Mouse (Mus musculus): ENCODE results near the gene Tmem106c. TPM values are rescaled to one million over a fixed set of nuclear protein-coding genes. Genes with fewer than 3 reads are reported as not detected.

Gene Tmem106c
- polyA plus RNA-seq, 1 experiment = 34.2 TPM

- Histone ChIP-seq H3K4me3 (replicated peaks; ENCODE audit: extremely low read depth, low read depth, low read length) (no peak overlapping the region), H3K4me1 (ENCODE audit: control insufficient read depth, insufficient read depth, low read length) (no peaks in the 10 kb centered on the region)
- 63% methylated on average over 13 of the region's 13 CpGs for WGBS
- TF ChIP-seq CTCF (IDR thresholded peaks at IDR 0.05; ENCODE audit: insufficient read depth, low read length) (no peak), POLR2A (IDR thresholded peaks at IDR 0.05; ENCODE audit: borderline replicate concordance, extremely low read depth, low read depth, low read length) (no peak)
- no peak for DNase-seq
These were observed 28.2 kb downstream of the Tmem106c start for GRCm38 (mm10) chr15:97992027-97992711.

GRCm38 (mm10) chr15:97992712-97993286 is 28.8 kb downstream of the Tmem106c start:
- TF ChIP-seq POLR2A (IDR thresholded peaks at IDR 0.05; ENCODE audit: borderline replicate concordance, extremely low read depth, low read depth, low read length) = no peak
- TF ChIP-seq CTCF (IDR thresholded peaks at IDR 0.05; ENCODE audit: insufficient read depth, low read length) = no peak
- Histone ChIP-seq H3K4me1 (ENCODE audit: control insufficient read depth, insufficient read depth, low read length) (no peaks in the 10 kb centered on the region), H3K4me3 (replicated peaks; ENCODE audit: extremely low read depth, low read depth, low read length) (no peak overlapping the region)
- WGBS = 12% methylated on average over 18 of the region's 18 CpGs
- DNase-seq = peak; percentile 51

- no peak overlapping the region for H3K4me3 ChIP-seq (replicated peaks; ENCODE audit: extremely low read depth, low read depth, low read length)
- no peaks in the 10 kb centered on the region for H3K4me1 ChIP-seq (ENCODE audit: control insufficient read depth, insufficient read depth, low read length)
- 59% methylated on average over 13 of the region's 13 CpGs for WGBS
- DNase-seq = no peak
- TF ChIP-seq POLR2A (IDR thresholded peaks at IDR 0.05; ENCODE audit: borderline replicate concordance, extremely low read depth, low read depth, low read length) (no peak), CTCF (IDR thresholded peaks at IDR 0.05; ENCODE audit: insufficient read depth, low read length) (no peak)
These were observed 32.8 kb downstream of the Tmem106c start for GRCm38 (mm10) chr15:97996716-97997256.

GRCm38 (mm10) chr15:97999546-97999945 is 35.5 kb downstream of the Tmem106c start:
- DNase-seq = no peak
- H3K4me3 ChIP-seq (replicated peaks; ENCODE audit: extremely low read depth, low read depth, low read length) = no peak overlapping the region
- 36% methylated on average over 13 of the region's 13 CpGs for WGBS
- H3K4me1 ChIP-seq (ENCODE audit: control insufficient read depth, insufficient read depth, low read length) = peaks cover 6% of the 10 kb centered on the region
- TF ChIP-seq POLR2A (IDR thresholded peaks at IDR 0.05; ENCODE audit: borderline replicate concordance, extremely low read depth, low read depth, low read length) (no peak), CTCF (IDR thresholded peaks at IDR 0.05; ENCODE audit: insufficient read depth, low read length) (no peak)

- no peak for TF ChIP-seq POLR2A (IDR thresholded peaks at IDR 0.05; ENCODE audit: borderline replicate concordance, extremely low read depth, low read depth, low read length)
- no peak for TF ChIP-seq CTCF (IDR thresholded peaks at IDR 0.05; ENCODE audit: insufficient read depth, low read length)
- Histone ChIP-seq H3K4me3 (replicated peaks; ENCODE audit: extremely low read depth, low read depth, low read length) (no peak overlapping the region), H3K4me1 (ENCODE audit: control insufficient read depth, insufficient read depth, low read length) (peaks cover 6% of the 10 kb centered on the region)
- no peak for DNase-seq
- 24% methylated on average over 7 of the region's 7 CpGs for WGBS
These were observed 36.0 kb downstream of the Tmem106c start for GRCm38 (mm10) chr15:97999991-98000390.

GRCm38 (mm10) chr15:98001321-98002112 is 37.5 kb downstream of the Tmem106c start:
- TF ChIP-seq POLR2A (IDR thresholded peaks at IDR 0.05; ENCODE audit: borderline replicate concordance, extremely low read depth, low read depth, low read length) (no peak), CTCF (IDR thresholded peaks at IDR 0.05; ENCODE audit: insufficient read depth, low read length) (no peak)

GRCm38 (mm10) chr15:98002113-98002990 is 38.4 kb downstream of the Tmem106c start:
- WGBS = under 1% methylated on average over 42 of the region's 42 CpGs
- peaks cover 6% of the 10 kb centered on the region for H3K4me1 ChIP-seq (ENCODE audit: control insufficient read depth, insufficient read depth, low read length)
- no peak for TF ChIP-seq CTCF (IDR thresholded peaks at IDR 0.05; ENCODE audit: insufficient read depth, low read length)
- TF ChIP-seq POLR2A (IDR thresholded peaks at IDR 0.05; ENCODE audit: borderline replicate concordance, extremely low read depth, low read depth, low read length) = no peak
- no peak for DNase-seq
- no peak overlapping the region for H3K4me3 ChIP-seq (replicated peaks; ENCODE audit: extremely low read depth, low read depth, low read length)

More at GRCm38 (mm10) chr15:98001321-98002112, 37.5 kb downstream of the Tmem106c start:
- Histone ChIP-seq H3K4me1 (ENCODE audit: control insufficient read depth, insufficient read depth, low read length) (peaks cover 6% of the 10 kb centered on the region), H3K4me3 (replicated peaks; ENCODE audit: extremely low read depth, low read depth, low read length) (no peak overlapping the region)
- no peak for DNase-seq
- 3% methylated on average over 37 of the region's 37 CpGs for WGBS

GRCm38 (mm10) chr15:98002991-98003821 is 39.2 kb downstream of the Tmem106c start:
- DNase-seq = no peak
- no peak overlapping the region for H3K4me3 ChIP-seq (replicated peaks; ENCODE audit: extremely low read depth, low read depth, low read length)
- TF ChIP-seq POLR2A (IDR thresholded peaks at IDR 0.05; ENCODE audit: borderline replicate concordance, extremely low read depth, low read depth, low read length) = no peak
- H3K4me1 ChIP-seq (ENCODE audit: control insufficient read depth, insufficient read depth, low read length) = peaks cover 6% of the 10 kb centered on the region
- WGBS = under 1% methylated on average over 42 of the region's 42 CpGs

Data from lung, adult 2 months (tissue).